Mouse (Mus musculus) stomach, postnatal 0 days (tissue): ENCODE data around the gene Celf2. TPM values are rescaled to one million over a fixed set of nuclear protein-coding genes. Genes with fewer than 3 reads are reported as not detected.

Source experiments
- ATAC-seq: fragments of 200-750 bp; cut with Nextera tagmentation; 2 replicates; pipeline ENCODE4 v1.8.0; 2017; ENCODE audit not compliant: low FRiP score, low TSS enrichment
- DNase-seq: peaks from one replicate; pipeline ENCODE4 v3.0.0-alpha.2; 2016; ENCODE audit warnings: low spot score
- H3K27ac ChIP-seq: fragments of 300-500 bp; sonication (generic); replicated peaks from 2 replicates; pipeline ENCODE4 v1.5.1; 2014; ENCODE audit warnings: mild to moderate bottlenecking, control low read depth
- H3K27me3 ChIP-seq: fragments of 300-500 bp; sonication (generic); 2 replicates; pipeline ENCODE4 v1.6.1; 2014; ENCODE audit warnings: low read length; ENCODE audit not compliant: control insufficient read depth, insufficient read depth
- H3K36me3 ChIP-seq: fragments of 300-500 bp; sonication (generic); 2 replicates; pipeline ENCODE4 v1.6.1; 2014; ENCODE audit warnings: low read length, mixed read lengths; ENCODE audit not compliant: control insufficient read depth, insufficient read depth
- H3K4me1 ChIP-seq: fragments of 300-500 bp; sonication (generic); replicated peaks from 2 replicates; pipeline ENCODE4 v1.6.1; 2014; ENCODE audit warnings: antibody characterized with exemption; ENCODE audit not compliant: control insufficient read depth, insufficient read depth
- H3K4me2 ChIP-seq: fragments of 300-500 bp; sonication (generic); replicated peaks from 2 replicates; pipeline ENCODE4 v1.6.1; 2014; ENCODE audit warnings: low read depth, mild to moderate bottlenecking, control low read depth, moderate library complexity
- H3K4me3 ChIP-seq: fragments of 300-500 bp; sonication (generic); 2 replicates; pipeline ENCODE4 v1.5.1; 2014; ENCODE audit warnings: low read depth, low read length, control low read depth
- H3K9ac ChIP-seq: fragments of 300-500 bp; sonication (generic); 2 replicates; pipeline ENCODE4 v1.6.1; 2014; ENCODE audit warnings: mild to moderate bottlenecking, low read length, control low read depth, mixed read lengths
- H3K9me3 ChIP-seq: fragments of 300-500 bp; sonication (generic); 2 replicates; pipeline ENCODE4 v1.6.1; 2016; ENCODE audit warnings: low read length; ENCODE audit not compliant: control insufficient read depth
- CTCF ChIP-seq: IDR thresholded peaks from 2 replicates; pipeline ENCODE4 v1.5.1; 2016; ENCODE audit warnings: antibody characterized with exemption, low read depth, mild to moderate bottlenecking, moderate library complexity
- EP300 ChIP-seq: optimal IDR thresholded peaks from 2 replicates; pipeline ENCODE3; 2016; ENCODE audit warnings: antibody characterized with exemption
- WGBS: fragments of 180-500 bp; shearing (Covaris S2); extraction: QIAGEN DNeasy Blood & Tissue Kit; methylation state at CpG from one replicate; pipeline ENCODE4 v1.1.7; 2014; 5-methylcytosine and 5-hydroxymethylcytosine counted together
- polyA plus RNA-seq: library from polyadenylated mRNA; unstranded; fragments of >200 nt; fragmentation: Nextera tagmentation; extraction: Ambion mirVana; gene quantifications from 2 replicates; pipeline ENCODE4 v1.2.1, GENCODE M21; 2015

Celf2 gene
- polyA plus RNA-seq, 1 experiment from 2014 or later: 23.4 TPM

- no peak overlapping the region for H3K4me2 ChIP-seq
- H3K36me3 ChIP-seq: no peaks in the 10 kb centered on the region
- no peaks in the 10 kb centered on the region for H3K9me3 ChIP-seq
- H3K9ac ChIP-seq: no peak overlapping the region
- ATAC-seq (no peak), DNase-seq (no peak)
- H3K4me3 ChIP-seq: no peak overlapping the region
- TF ChIP-seq EP300 (no peak), CTCF (no peak)
- WGBS: 73% methylated on average over 13 of the region's 13 CpGs
- H3K27me3 ChIP-seq: no peaks in the 10 kb centered on the region
- H3K4me1 ChIP-seq: no peaks in the 10 kb centered on the region
- H3K27ac ChIP-seq: no peak overlapping the region
Observed at GRCm38 (mm10) chr2:6883996-6884795, 625.2 kb downstream of the Celf2 start.

GRCm38 (mm10) chr2:6882236-6882885 is 627.0 kb downstream of the Celf2 start:
- no peaks in the 10 kb centered on the region for H3K27me3 ChIP-seq
- TF ChIP-seq CTCF (no peak), EP300 (no peak)
- no peak overlapping the region for H3K9ac ChIP-seq
- DNase-seq (no peak), ATAC-seq (no peak)
- H3K9me3 ChIP-seq: no peaks in the 10 kb centered on the region
- 83% methylated on average over 6 of the region's 6 CpGs for WGBS
- H3K4me1 ChIP-seq: no peaks in the 10 kb centered on the region
- H3K27ac ChIP-seq: no peak overlapping the region
- no peak overlapping the region for H3K4me2 ChIP-seq
- no peaks in the 10 kb centered on the region for H3K36me3 ChIP-seq
- H3K4me3 ChIP-seq: no peak overlapping the region

GRCm38 (mm10) chr2:6880941-6881575 is 628.3 kb downstream of the Celf2 start:
- WGBS: 96% methylated on average over 6 of the region's 6 CpGs
- no peaks in the 10 kb centered on the region for H3K36me3 ChIP-seq
- ATAC-seq: no peak

GRCm38 (mm10) chr2:6877094-6877493 is 632.3 kb downstream of the Celf2 start:
- H3K9me3 ChIP-seq: no peaks in the 10 kb centered on the region
- H3K27me3 ChIP-seq: no peaks in the 10 kb centered on the region
- DNase-seq (no peak), ATAC-seq (no peak)
- no peak overlapping the region for H3K4me3 ChIP-seq
- H3K4me2 ChIP-seq: no peak overlapping the region
- no peak for TF ChIP-seq CTCF
- no peak for TF ChIP-seq EP300
- H3K36me3 ChIP-seq: no peaks in the 10 kb centered on the region
- no peak overlapping the region for H3K9ac ChIP-seq
- no peak overlapping the region for H3K27ac ChIP-seq
- no peaks in the 10 kb centered on the region for H3K4me1 ChIP-seq
- 33% methylated on average over 5 of the region's 5 CpGs for WGBS

More at GRCm38 (mm10) chr2:6880941-6881575, 628.3 kb downstream of the Celf2 start:
- Histone ChIP-seq H3K9me3 (no peaks in the 10 kb centered on the region), H3K9ac (no peak overlapping the region), H3K27ac (no peak overlapping the region), H3K4me1 (no peaks in the 10 kb centered on the region), H3K4me2 (no peak overlapping the region), H3K27me3 (no peaks in the 10 kb centered on the region), H3K4me3 (no peak overlapping the region)
- TF ChIP-seq EP300 (no peak), CTCF (no peak)
- no peak for DNase-seq

GRCm38 (mm10) chr2:6876547-6876946 is 632.8 kb downstream of the Celf2 start:
- ATAC-seq: no peak
- Histone ChIP-seq H3K4me1 (no peaks in the 10 kb centered on the region), H3K4me2 (no peak overlapping the region), H3K27me3 (no peaks in the 10 kb centered on the region), H3K27ac (no peak overlapping the region; the same call in 1 of the 2 replicates), H3K4me3 (no peak overlapping the region), H3K9me3 (no peaks in the 10 kb centered on the region), H3K36me3 (no peaks in the 10 kb centered on the region), H3K9ac (no peak overlapping the region)
- WGBS: 36% methylated on average over 5 of the region's 5 CpGs
- no peak for DNase-seq
- TF ChIP-seq EP300 (no peak), CTCF (no peak)
